Mouse (Mus musculus) hindbrain, embryonic 15.5 days (tissue): ENCODE measurements around the gene Gm38431. TPM values are rescaled to one million over a fixed set of nuclear protein-coding genes. Genes with fewer than 3 reads are reported as not detected.

Experiments
- ATAC-seq: fragments of 200-750 bp; cut with Nextera tagmentation; 2 replicates; pipeline ENCODE4 v1.8.0; 2017; ENCODE audit warnings: low read depth, moderate number of reproducible peaks, moderate TSS enrichment; ENCODE audit not compliant: low FRiP score
- H3K27ac ChIP-seq: fragments of 300-500 bp; sonication (generic); replicated peaks from 2 replicates; pipeline ENCODE4 v1.5.1; 2015; ENCODE audit warnings: mild to moderate bottlenecking, inconsistent platforms
- H3K27me3 ChIP-seq: fragments of 300-500 bp; sonication (generic); 2 replicates; pipeline ENCODE4 v1.6.1; 2015; ENCODE audit warnings: control low read depth, inconsistent platforms
- H3K36me3 ChIP-seq: fragments of 300-500 bp; sonication (generic); 2 replicates; pipeline ENCODE4 v1.6.1; 2015; ENCODE audit warnings: control low read depth, inconsistent platforms
- H3K4me1 ChIP-seq: fragments of 300-500 bp; sonication (generic); replicated peaks from 2 replicates; pipeline ENCODE4 v1.6.1; 2015; ENCODE audit warnings: control low read depth, inconsistent platforms
- H3K4me2 ChIP-seq: fragments of 300-500 bp; sonication (generic); 2 replicates; pipeline ENCODE4 v1.6.1; 2015; ENCODE audit warnings: moderate library complexity, mild to moderate bottlenecking, inconsistent platforms
- H3K4me3 ChIP-seq: fragments of 300-500 bp; sonication (generic); 2 replicates; pipeline ENCODE4 v1.5.1; 2015; ENCODE audit warnings: mild to moderate bottlenecking, inconsistent platforms
- H3K9ac ChIP-seq: fragments of 300-500 bp; sonication (generic); 2 replicates; pipeline ENCODE4 v1.6.1; 2015; ENCODE audit warnings: inconsistent platforms
- H3K9me3 ChIP-seq: fragments of 300-500 bp; sonication (generic); 2 replicates; pipeline ENCODE4 v1.6.1; 2016; ENCODE audit warnings: control low read depth, inconsistent platforms
- WGBS: fragments of 180-500 bp; shearing (Covaris S2); methylation state at CpG from one replicate; pipeline ENCODE4 v1.1.7; 2015; 5-methylcytosine and 5-hydroxymethylcytosine counted together
- polyA plus RNA-seq: library from polyadenylated mRNA; unstranded; fragments of >200 nt; fragmentation: Nextera tagmentation; extraction: Ambion mirVana; gene quantifications from 2 replicates; pipeline ENCODE4 v1.2.1, GENCODE M21; 2015

Gene Gm38431
- polyA plus RNA-seq, 1 experiment from 2014 or later = 1.3 TPM

DNA sequence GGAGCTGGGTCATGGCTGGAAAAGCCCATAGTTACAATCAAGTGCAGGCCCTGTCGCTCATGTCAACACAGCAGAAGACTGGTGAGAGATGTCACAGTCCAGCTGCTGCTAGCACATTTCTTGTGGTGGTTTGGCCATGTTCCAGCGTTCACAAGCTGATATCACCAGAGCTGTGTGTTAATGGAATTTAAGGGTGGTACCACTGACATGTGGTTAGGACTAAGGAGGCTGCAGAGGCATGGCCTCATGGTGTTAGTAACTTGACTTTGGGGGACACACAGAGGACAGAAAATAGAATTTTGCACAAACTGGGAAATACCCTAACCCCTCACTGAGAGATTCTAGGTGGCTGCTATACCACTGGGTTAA, 34.4 kb upstream of the Gm38431 start:
- Histone ChIP-seq H3K4me2 (no peak overlapping the region), H3K9me3 (no peaks in the 10 kb centered on the region), H3K27me3 (no peaks in the 10 kb centered on the region), H3K4me3 (no peak overlapping the region), H3K27ac (no peak overlapping the region), H3K36me3 (peaks cover 34% of the 10 kb centered on the region), H3K9ac (no peak overlapping the region), H3K4me1 (peaks cover 6% of the 10 kb centered on the region)
- 94% methylated on average over 2 of the region's 2 CpGs for WGBS
- no peak for ATAC-seq

DNA sequence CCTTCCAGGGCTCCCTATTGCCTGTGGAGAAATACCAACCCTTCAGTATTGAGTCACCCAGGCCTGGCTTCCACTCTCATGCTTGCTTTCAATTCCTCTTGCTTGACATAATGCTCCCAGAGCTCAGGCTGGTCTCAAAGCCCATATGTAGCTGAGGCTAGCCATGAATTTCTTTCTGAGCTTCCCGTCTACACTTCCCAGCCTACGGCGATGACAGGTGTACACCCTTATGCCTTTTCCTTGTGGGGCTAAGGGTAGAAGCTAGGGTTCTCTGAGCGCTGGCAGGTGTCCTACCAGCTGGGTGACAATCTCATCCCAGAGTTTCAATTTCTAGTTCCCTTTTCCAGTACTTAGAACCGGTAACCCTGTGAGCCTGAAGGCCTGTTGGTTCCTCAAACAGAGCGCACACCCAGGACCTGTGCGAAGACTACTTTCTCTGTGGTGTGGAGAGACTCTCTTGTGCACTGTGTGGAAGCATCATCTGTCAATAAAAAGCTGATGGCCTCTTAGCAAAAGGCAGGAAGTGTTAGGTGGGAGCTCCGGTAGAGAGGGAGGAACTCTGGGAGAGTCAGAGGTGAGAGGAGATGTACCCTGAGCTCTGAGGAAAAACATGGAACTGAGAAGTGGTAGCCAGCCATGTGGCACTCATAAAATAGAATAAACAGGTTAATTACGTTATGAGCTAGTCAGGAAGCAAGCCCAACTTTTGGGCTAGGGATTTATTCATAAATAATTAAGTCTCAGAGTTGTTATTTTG, 33.9 kb upstream of the Gm38431 start:
- WGBS = 91% methylated on average over 9 of the region's 9 CpGs
- no peak overlapping the region for H3K4me2 ChIP-seq
- peaks cover 34% of the 10 kb centered on the region for H3K36me3 ChIP-seq
- no peak for ATAC-seq
- H3K27ac ChIP-seq = no peak overlapping the region
- H3K27me3 ChIP-seq = no peaks in the 10 kb centered on the region
- peaks cover 6% of the 10 kb centered on the region for H3K4me1 ChIP-seq
- H3K9ac ChIP-seq = no peak overlapping the region
- no peaks in the 10 kb centered on the region for H3K9me3 ChIP-seq
- no peak overlapping the region for H3K4me3 ChIP-seq

GRCm38 (mm10) chr9:21124837-21125236, 33.0 kb upstream of the Gm38431 start:
- no peak for ATAC-seq
- no peak overlapping the region for H3K27ac ChIP-seq
- no peak overlapping the region for H3K4me3 ChIP-seq
- no peak overlapping the region for H3K4me2 ChIP-seq
- no peaks in the 10 kb centered on the region for H3K9me3 ChIP-seq
- H3K27me3 ChIP-seq = no peaks in the 10 kb centered on the region
- no peak overlapping the region for H3K9ac ChIP-seq
- H3K4me1 ChIP-seq = no peaks in the 10 kb centered on the region
- peaks cover 37% of the 10 kb centered on the region for H3K36me3 ChIP-seq
- 86% methylated on average over 5 of the region's 5 CpGs for WGBS

GRCm38 (mm10) chr9:21121483-21121882, 29.7 kb upstream of the Gm38431 start:
- Histone ChIP-seq H3K27me3 (no peaks in the 10 kb centered on the region), H3K4me1 (no peaks in the 10 kb centered on the region), H3K4me2 (no peak overlapping the region), H3K9me3 (no peaks in the 10 kb centered on the region), H3K36me3 (peaks cover 36% of the 10 kb centered on the region), H3K9ac (no peak overlapping the region), H3K4me3 (no peak overlapping the region), H3K27ac (no peak overlapping the region)
- no peak for ATAC-seq
- WGBS = 94% methylated on average over 16 of the region's 16 CpGs

DNA sequence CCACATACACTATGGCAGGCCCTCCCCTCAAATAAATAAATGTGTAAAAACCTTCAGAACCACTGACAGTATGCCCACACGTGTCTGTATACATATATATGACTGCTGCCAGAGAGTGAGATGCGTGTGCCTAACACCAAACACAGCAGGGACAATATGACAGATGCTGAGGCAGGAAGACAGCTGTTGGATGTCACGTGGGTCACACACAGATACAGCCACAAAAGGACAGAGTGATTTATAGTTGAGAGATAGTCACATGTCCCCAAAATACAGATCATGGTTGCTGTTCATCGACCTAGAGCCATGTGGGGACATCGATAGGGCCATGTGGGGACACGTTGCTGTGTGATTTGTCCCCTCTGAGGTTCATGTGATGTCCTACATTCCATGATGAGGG, 25.3 kb upstream of the Gm38431 start:
- no peak for ATAC-seq
- WGBS = 74% methylated on average over 6 of the region's 6 CpGs

GRCm38 (mm10) chr9:21115105-21115504, 23.3 kb upstream of the Gm38431 start:
- no peak for ATAC-seq
- WGBS = 85% methylated on average over 8 of the region's 8 CpGs
- no peaks in the 10 kb centered on the region for H3K4me1 ChIP-seq
- H3K4me2 ChIP-seq = no peak overlapping the region
- H3K27me3 ChIP-seq = no peaks in the 10 kb centered on the region
- no peak overlapping the region for H3K27ac ChIP-seq
- H3K9ac ChIP-seq = no peak overlapping the region
- H3K36me3 ChIP-seq = peaks cover 10% of the 10 kb centered on the region; the same call in 1 of the 2 replicates
- no peaks in the 10 kb centered on the region for H3K9me3 ChIP-seq
- H3K4me3 ChIP-seq = no peak overlapping the region

More for the DNA sequence above, 25.3 kb upstream of the Gm38431 start:
- Histone ChIP-seq H3K27ac (no peak overlapping the region), H3K9ac (no peak overlapping the region), H3K27me3 (no peaks in the 10 kb centered on the region), H3K4me1 (no peaks in the 10 kb centered on the region), H3K4me3 (no peak overlapping the region), H3K36me3 (peaks cover 9% of the 10 kb centered on the region; the same call in 1 of the 2 replicates), H3K9me3 (no peaks in the 10 kb centered on the region), H3K4me2 (no peak overlapping the region)

DNA sequence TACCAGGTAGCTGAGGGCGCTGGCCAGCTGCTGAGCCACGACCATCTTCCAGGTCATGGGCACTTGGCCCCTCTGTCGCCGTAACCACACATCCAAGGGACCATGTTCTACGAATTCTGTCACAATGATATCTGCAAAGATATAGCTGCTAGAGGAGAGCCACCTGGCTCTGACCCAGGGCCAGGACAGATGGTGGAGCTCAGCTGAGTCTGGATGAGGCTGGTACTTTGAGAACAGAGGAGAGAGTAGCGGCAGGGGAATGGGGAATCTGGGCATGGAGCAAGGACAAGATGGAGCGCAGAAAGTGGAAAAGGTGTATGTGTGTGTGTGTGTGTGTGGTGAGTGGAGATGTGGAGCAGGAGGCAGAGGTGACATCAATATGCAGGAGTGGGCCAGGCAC, 22.4 kb upstream of the Gm38431 start:
- Histone ChIP-seq H3K9ac (no peak overlapping the region), H3K4me1 (no peaks in the 10 kb centered on the region), H3K27ac (no peak overlapping the region), H3K36me3 (peaks cover 10% of the 10 kb centered on the region; the same call in 1 of the 2 replicates), H3K4me2 (no peak overlapping the region), H3K27me3 (no peaks in the 10 kb centered on the region), H3K9me3 (no peaks in the 10 kb centered on the region), H3K4me3 (no peak overlapping the region)
- 92% methylated on average over 7 of the region's 7 CpGs for WGBS
- ATAC-seq = no peak

GRCm38 (mm10) chr9:21113751-21114150, 22.0 kb upstream of the Gm38431 start:
- no peak overlapping the region for H3K4me3 ChIP-seq
- no peaks in the 10 kb centered on the region for H3K27me3 ChIP-seq
- no peak overlapping the region for H3K9ac ChIP-seq
- ATAC-seq = no peak
- H3K36me3 ChIP-seq = peaks cover 10% of the 10 kb centered on the region; the same call in 1 of the 2 replicates
- no peak overlapping the region for H3K27ac ChIP-seq
- H3K4me1 ChIP-seq = no peaks in the 10 kb centered on the region
- H3K9me3 ChIP-seq = no peaks in the 10 kb centered on the region
- WGBS = 88% methylated on average over 6 of the region's 6 CpGs
- H3K4me2 ChIP-seq = no peak overlapping the region

GRCm38 (mm10) chr9:21107607-21108237, 15.9 kb upstream of the Gm38431 start:
- Histone ChIP-seq H3K27me3 (no peaks in the 10 kb centered on the region), H3K27ac (no peak overlapping the region), H3K36me3 (0 out of 2 replicates have a peak, but pooled peaks cover 6% of the 10 kb centered on the region), H3K4me3 (no peak overlapping the region), H3K4me1 (no peaks in the 10 kb centered on the region), H3K9me3 (no peaks in the 10 kb centered on the region), H3K9ac (no peak overlapping the region), H3K4me2 (no peak overlapping the region)
- WGBS = 45% methylated on average over 23 of the region's 23 CpGs
- peak; percentile 31; the same call in 1 of the 2 replicates for ATAC-seq

GRCm38 (mm10) chr9:21105760-21106564, 14.2 kb upstream of the Gm38431 start:
- H3K4me1 ChIP-seq = no peaks in the 10 kb centered on the region
- no peak overlapping the region for H3K4me2 ChIP-seq
- H3K9ac ChIP-seq = no peak overlapping the region
- WGBS = 83% methylated on average over 5 of the region's 5 CpGs
- no peak overlapping the region for H3K27ac ChIP-seq
- no peaks in the 10 kb centered on the region for H3K27me3 ChIP-seq
- H3K4me3 ChIP-seq = no peak overlapping the region
- no peaks in the 10 kb centered on the region for H3K9me3 ChIP-seq
- ATAC-seq = no peak
- H3K36me3 ChIP-seq = 0 out of 2 replicates have a peak, but pooled peaks cover 6% of the 10 kb centered on the region

- no peaks in the 10 kb centered on the region for H3K27me3 ChIP-seq
- H3K36me3 ChIP-seq = 0 out of 2 replicates have a peak, but pooled peaks cover 2% of the 10 kb centered on the region
- no peak overlapping the region for H3K9ac ChIP-seq
- no peaks in the 10 kb centered on the region for H3K4me1 ChIP-seq
- H3K4me2 ChIP-seq = no peak overlapping the region
- no peaks in the 10 kb centered on the region for H3K9me3 ChIP-seq
- ATAC-seq = no peak
- no peak overlapping the region for H3K4me3 ChIP-seq
- 86% methylated on average over 6 of the region's 6 CpGs for WGBS
- H3K27ac ChIP-seq = no peak overlapping the region
These were observed 13.0 kb upstream of the Gm38431 start for GRCm38 (mm10) chr9:21104814-21105213.

- H3K4me1 ChIP-seq = no peaks in the 10 kb centered on the region
- no peaks in the 10 kb centered on the region for H3K9me3 ChIP-seq
- no peak overlapping the region for H3K4me2 ChIP-seq
- no peak overlapping the region for H3K27ac ChIP-seq
- no peak for ATAC-seq
- H3K36me3 ChIP-seq = no peaks in the 10 kb centered on the region
- no peaks in the 10 kb centered on the region for H3K27me3 ChIP-seq
- no peak overlapping the region for H3K9ac ChIP-seq
- 86% methylated on average over 2 of the region's 2 CpGs for WGBS
- no peak overlapping the region for H3K4me3 ChIP-seq
These were observed 10.3 kb upstream of the Gm38431 start for GRCm38 (mm10) chr9:21102076-21102475.
